Mouse (Mus musculus): ENCODE results near the gene Slc44a2. TPM values are rescaled to one million over a fixed set of nuclear protein-coding genes. Genes with fewer than 3 reads are reported as not detected.

Slc44a2 gene
- polyA plus RNA-seq, 1 experiment: 55.0 TPM

DNA sequence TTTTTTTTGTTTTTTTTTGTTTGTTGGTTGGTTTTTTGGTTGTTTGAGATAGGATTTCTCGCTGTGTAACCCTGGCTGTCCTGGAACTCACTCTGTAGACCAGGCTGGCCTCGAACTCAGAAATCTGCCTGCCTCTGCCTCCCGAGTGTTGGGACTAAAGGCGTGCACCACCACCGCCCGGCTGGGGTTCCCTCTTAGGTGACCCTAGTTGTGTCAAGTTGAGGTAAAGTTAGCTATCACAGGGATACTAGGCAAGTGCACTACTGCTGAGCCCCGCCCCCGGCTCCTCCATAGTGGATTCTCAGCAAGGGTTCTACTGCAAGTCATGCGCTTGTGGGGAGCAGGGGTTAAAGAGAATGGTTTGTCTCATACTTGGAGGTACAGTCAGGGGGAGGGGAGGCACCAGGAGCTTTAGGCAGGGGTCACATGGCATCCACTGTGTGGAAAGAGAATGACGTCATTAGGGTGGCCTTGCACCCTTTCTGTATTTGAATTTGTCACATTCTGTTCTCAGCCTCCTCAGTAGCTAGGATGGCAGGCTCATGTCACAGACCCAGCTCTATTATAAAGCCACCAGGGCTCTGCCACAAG, 9.3 kb downstream of the Slc44a2 start:
- Histone ChIP-seq H3K4me1 (ENCODE audit: control insufficient read depth, insufficient read depth, low read length) (peaks cover 34% of the 10 kb centered on the region), H3K4me3 (ENCODE audit: insufficient read depth, low read length) (no peak overlapping the region), H3K27ac (ENCODE audit: insufficient read depth, low read depth, low read length) (no peak overlapping the region)
- TF ChIP-seq CTCF (IDR thresholded peaks at IDR 0.05; ENCODE audit: low read depth, low read length): no peak
- TF ChIP-seq POLR2A (IDR thresholded peaks at IDR 0.05; ENCODE audit: borderline replicate concordance, low read depth, low read length): no peak

DNA sequence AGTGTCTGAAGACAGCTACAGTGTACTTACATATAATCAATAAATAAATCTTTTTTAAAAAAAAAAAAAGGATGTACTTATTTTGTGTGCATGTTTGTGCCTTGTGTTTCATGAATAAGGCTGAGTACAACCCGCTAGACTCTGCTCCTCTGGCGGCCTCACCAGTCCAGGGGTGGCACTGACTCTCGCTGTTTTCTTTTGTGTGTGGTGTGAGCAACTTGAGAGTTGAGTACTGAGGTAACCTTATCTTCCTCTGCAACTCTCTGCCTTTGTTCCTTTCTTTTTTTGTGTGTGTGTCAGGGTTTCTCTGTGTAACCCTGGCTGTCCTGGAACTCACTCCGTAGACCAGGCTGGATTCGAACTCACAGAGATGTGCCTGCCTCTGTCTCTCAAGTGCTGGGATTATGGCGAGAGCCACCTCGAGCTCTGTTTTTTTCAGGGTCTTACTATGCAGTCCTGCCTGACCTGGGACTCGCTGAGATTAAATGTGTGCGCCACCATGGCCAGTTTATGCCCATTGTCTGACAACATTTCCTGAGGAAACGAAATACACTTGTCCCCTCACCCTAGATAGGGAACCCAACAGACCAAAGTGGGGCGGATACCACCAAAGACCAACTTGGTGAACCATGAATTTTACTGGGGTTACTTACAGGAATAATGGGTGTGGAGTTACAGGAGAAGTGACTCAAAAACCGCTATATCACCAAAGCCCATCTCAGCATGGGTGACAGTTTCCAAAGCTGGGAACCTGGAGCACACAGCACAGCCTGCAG, 11.1 kb downstream of the Slc44a2 start:
- no peak overlapping the region for H3K27ac ChIP-seq (ENCODE audit: insufficient read depth, low read depth, low read length)
- H3K4me1 ChIP-seq (ENCODE audit: control insufficient read depth, insufficient read depth, low read length): peaks cover 36% of the 10 kb centered on the region
- TF ChIP-seq POLR2A (IDR thresholded peaks at IDR 0.05; ENCODE audit: borderline replicate concordance, low read depth, low read length): no peak
- TF ChIP-seq CTCF (IDR thresholded peaks at IDR 0.05; ENCODE audit: low read depth, low read length): no peak
- H3K4me3 ChIP-seq (ENCODE audit: insufficient read depth, low read length): no peak overlapping the region

DNA sequence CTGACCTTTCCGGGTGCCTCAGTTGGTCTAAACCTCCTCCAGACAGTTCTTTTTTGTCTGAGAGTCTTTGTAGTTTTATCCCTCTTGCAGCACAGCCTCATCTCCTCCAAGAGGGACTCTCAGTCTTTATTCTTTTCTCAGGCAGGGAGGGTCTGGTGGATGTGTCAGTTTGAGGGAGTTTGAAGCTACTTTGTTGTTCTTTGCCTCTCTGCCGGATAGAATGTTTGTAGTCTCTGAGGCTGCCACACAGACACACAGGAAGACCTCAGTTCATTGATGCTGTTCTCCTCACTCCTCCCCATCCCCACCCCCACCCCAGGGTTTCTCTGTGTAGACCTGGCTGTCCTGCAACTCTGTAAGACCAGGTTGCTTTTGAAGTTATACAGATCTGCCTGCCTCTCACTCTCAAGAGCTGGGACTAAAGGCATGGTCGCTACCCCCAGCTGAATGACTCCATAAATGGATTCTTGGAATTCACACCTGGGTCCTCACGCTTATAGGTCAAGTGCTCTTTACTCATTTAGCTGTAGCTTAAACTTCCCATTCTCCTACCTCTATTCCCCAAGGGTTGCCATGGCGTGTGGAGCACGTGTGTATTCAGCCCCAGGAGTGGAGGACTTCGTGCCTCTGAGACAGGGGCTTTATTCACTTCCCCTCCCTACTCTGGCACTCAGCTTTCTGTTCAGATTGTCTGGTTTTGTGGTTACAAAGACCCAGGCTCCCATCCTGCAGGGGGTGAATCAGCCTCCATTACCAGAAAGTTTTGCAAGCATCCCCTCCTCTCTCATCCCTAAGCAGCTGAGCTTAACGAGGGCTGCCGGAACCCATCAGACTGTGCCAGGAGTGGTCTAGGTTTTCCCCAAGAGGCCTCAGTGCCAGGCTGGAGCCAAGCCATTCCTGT, 11.9 kb downstream of the Slc44a2 start:
- TF ChIP-seq CTCF (IDR thresholded peaks at IDR 0.05; ENCODE audit: low read depth, low read length) (no peak), POLR2A (IDR thresholded peaks at IDR 0.05; ENCODE audit: borderline replicate concordance, low read depth, low read length) (no peak)
- H3K27ac ChIP-seq (ENCODE audit: insufficient read depth, low read depth, low read length): no peak overlapping the region
- no peak overlapping the region for H3K4me3 ChIP-seq (ENCODE audit: insufficient read depth, low read length)
- peaks cover 36% of the 10 kb centered on the region for H3K4me1 ChIP-seq (ENCODE audit: control insufficient read depth, insufficient read depth, low read length)

DNA sequence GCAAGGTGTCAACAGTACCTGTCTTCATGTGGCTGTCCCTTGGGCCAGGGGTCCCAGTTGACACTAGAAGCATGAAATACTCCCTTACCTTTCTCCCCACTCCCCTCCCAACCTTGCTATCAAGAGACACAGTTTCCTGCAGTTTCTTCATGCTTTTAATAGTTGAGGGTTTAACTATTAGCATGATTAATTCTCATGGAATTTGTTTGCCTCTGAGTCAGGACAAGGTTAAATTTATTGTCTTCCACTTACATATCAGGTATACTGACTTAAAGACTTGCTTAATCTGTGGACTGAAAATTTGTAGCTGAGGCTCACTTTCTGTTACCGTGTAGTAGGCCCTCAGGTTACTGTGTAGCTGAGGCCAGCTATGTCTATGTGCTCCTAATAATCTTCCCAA, 13.0 kb downstream of the Slc44a2 start:
- no peak overlapping the region for H3K4me3 ChIP-seq (ENCODE audit: insufficient read depth, low read length)
- H3K27ac ChIP-seq (ENCODE audit: insufficient read depth, low read depth, low read length): no peak overlapping the region
- peaks cover 31% of the 10 kb centered on the region for H3K4me1 ChIP-seq (ENCODE audit: control insufficient read depth, insufficient read depth, low read length)
- TF ChIP-seq POLR2A (IDR thresholded peaks at IDR 0.05; ENCODE audit: borderline replicate concordance, low read depth, low read length): no peak
- no peak for TF ChIP-seq CTCF (IDR thresholded peaks at IDR 0.05; ENCODE audit: low read depth, low read length)

GRCm38 (mm10) chr9:21334747-21335146, 14.2 kb downstream of the Slc44a2 start:
- Histone ChIP-seq H3K4me1 (ENCODE audit: control insufficient read depth, insufficient read depth, low read length) (peaks cover 23% of the 10 kb centered on the region), H3K27ac (ENCODE audit: insufficient read depth, low read depth, low read length) (no peak overlapping the region), H3K4me3 (ENCODE audit: insufficient read depth, low read length) (no peak overlapping the region)
- TF ChIP-seq POLR2A (IDR thresholded peaks at IDR 0.05; ENCODE audit: borderline replicate concordance, low read depth, low read length) (no peak), CTCF (IDR thresholded peaks at IDR 0.05; ENCODE audit: low read depth, low read length) (no peak)

GRCm38 (mm10) chr9:21335391-21335790, 14.9 kb downstream of the Slc44a2 start:
- Histone ChIP-seq H3K4me3 (ENCODE audit: insufficient read depth, low read length) (no peak overlapping the region), H3K4me1 (ENCODE audit: control insufficient read depth, insufficient read depth, low read length) (peaks cover 16% of the 10 kb centered on the region), H3K27ac (ENCODE audit: insufficient read depth, low read depth, low read length) (no peak overlapping the region)
- TF ChIP-seq POLR2A (IDR thresholded peaks at IDR 0.05; ENCODE audit: borderline replicate concordance, low read depth, low read length): no peak
- no peak for TF ChIP-seq CTCF (IDR thresholded peaks at IDR 0.05; ENCODE audit: low read depth, low read length)

DNA sequence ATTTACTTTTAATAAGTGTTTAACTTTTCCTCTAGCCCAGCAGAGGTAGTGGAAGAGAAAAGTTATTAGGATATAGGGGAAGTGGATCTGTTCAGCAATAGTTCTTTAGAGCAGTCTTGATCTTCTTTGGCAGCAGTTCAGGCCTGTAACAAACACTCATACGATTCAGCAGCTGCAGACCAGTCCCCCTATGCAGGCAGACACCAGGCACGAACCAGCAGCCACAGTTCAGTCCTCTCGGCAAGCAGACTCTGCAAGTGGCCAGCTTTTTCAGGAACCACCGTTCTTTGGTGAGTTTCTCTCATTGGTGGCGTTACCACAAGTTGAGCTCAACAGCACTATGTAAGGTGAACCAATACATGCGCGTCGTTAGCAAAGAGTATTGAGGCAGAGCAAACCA, 16.0 kb downstream of the Slc44a2 start:
- H3K4me3 ChIP-seq (ENCODE audit: insufficient read depth, low read length): no peak overlapping the region
- H3K4me1 ChIP-seq (ENCODE audit: control insufficient read depth, insufficient read depth, low read length): peaks cover 12% of the 10 kb centered on the region
- no peak overlapping the region for H3K27ac ChIP-seq (ENCODE audit: insufficient read depth, low read depth, low read length)
- TF ChIP-seq POLR2A (IDR thresholded peaks at IDR 0.05; ENCODE audit: borderline replicate concordance, low read depth, low read length): no peak
- TF ChIP-seq CTCF (IDR thresholded peaks at IDR 0.05; ENCODE audit: low read depth, low read length): no peak

DNA sequence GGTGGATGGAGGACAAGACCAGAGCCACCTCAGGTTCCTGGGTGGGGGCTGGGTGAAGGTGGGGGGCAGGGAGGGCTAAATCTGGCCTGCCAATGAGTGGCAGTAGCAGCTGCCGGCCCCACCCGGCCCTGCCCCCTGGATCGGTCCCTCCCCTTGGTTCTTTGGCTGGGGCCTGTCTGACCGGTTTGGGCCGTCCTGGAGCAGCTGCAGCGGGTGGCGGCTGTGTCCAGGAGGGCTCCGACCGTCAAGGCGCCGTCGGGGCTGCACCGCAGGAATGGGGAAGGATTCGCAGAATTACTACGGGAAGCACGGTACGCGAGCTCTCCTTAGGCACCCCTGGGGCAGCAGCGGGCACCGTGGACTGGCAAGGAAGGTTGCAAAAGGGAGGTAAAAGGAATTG, 17.2 kb downstream of the Slc44a2 start:
- Histone ChIP-seq H3K4me1 (ENCODE audit: control insufficient read depth, insufficient read depth, low read length) (peaks cover 8% of the 10 kb centered on the region), H3K27ac (ENCODE audit: insufficient read depth, low read depth, low read length) (no peak overlapping the region), H3K4me3 (ENCODE audit: insufficient read depth, low read length) (no peak overlapping the region)
- TF ChIP-seq CTCF (IDR thresholded peaks at IDR 0.05; ENCODE audit: low read depth, low read length) (no peak), POLR2A (IDR thresholded peaks at IDR 0.05; ENCODE audit: borderline replicate concordance, low read depth, low read length) (no peak)

GRCm38 (mm10) chr9:21340411-21340810, 19.9 kb downstream of the Slc44a2 start:
- TF ChIP-seq CTCF (IDR thresholded peaks at IDR 0.05; ENCODE audit: low read depth, low read length): no peak
- no peak for TF ChIP-seq POLR2A (IDR thresholded peaks at IDR 0.05; ENCODE audit: borderline replicate concordance, low read depth, low read length)
- H3K27ac ChIP-seq (ENCODE audit: insufficient read depth, low read depth, low read length): no peak overlapping the region
- no peak overlapping the region for H3K4me3 ChIP-seq (ENCODE audit: insufficient read depth, low read length)
- H3K4me1 ChIP-seq (ENCODE audit: control insufficient read depth, insufficient read depth, low read length): no peaks in the 10 kb centered on the region

All from bone marrow macrophage, adult 2 months (primary cell).